Mouse (Mus musculus): Measurements from ENCODE around the gene Atp9a.
"Not testable (repeated sequence)": the region's sequence is repeated elsewhere in the genome, so short reads cannot be mapped to it uniquely, and the experiment has no call there.

Gene Atp9a

GRCm38 (mm10) chr2:168742059-168742627, at the start of gene Atp9a:
Gene Atp9a, minus strand, starts transcription at chr2:168742409.
- DNase-seq (ENCODE audit: low read depth in 2 of 2, low spot score in 2 of 2), result peak; percentile 45 to 55

GRCm38 (mm10) chr2:168791115-168791802, 49.0 kb upstream of the Atp9a start:
- DNase-seq (ENCODE audit: low read depth in 2 of 2, low spot score in 2 of 2), result no peak

GRCm38 (mm10) chr2:168786174-168786573, 44.0 kb upstream of the Atp9a start:
- no peak for DNase-seq (ENCODE audit: low read depth in 2 of 2, low spot score in 2 of 2)

GRCm38 (mm10) chr2:168780596-168780995, 38.4 kb upstream of the Atp9a start:
- no peak for DNase-seq (ENCODE audit: low read depth in 2 of 2, low spot score in 2 of 2)

- DNase-seq (ENCODE audit: low read depth in 2 of 2, low spot score in 2 of 2), result no peak
Observed at GRCm38 (mm10) chr2:168780024-168780423, 37.8 kb upstream of the Atp9a start.

GRCm38 (mm10) chr2:168777481-168777880, 35.3 kb upstream of the Atp9a start:
- no peak for DNase-seq (ENCODE audit: low read depth in 2 of 2, low spot score in 2 of 2)

- DNase-seq (ENCODE audit: low read depth in 2 of 2, low spot score in 2 of 2), result no peak
Observed at GRCm38 (mm10) chr2:168776238-168776637, 34.0 kb upstream of the Atp9a start.

- DNase-seq (ENCODE audit: low read depth in 2 of 2, low spot score in 2 of 2), result no peak
Observed at GRCm38 (mm10) chr2:168769259-168769658, 27.1 kb upstream of the Atp9a start.

GRCm38 (mm10) chr2:168767582-168767981, 25.4 kb upstream of the Atp9a start, which contains the start of gene Sall4:
Gene Sall4, minus strand, starts transcription at chr2:168767943.
- no peak for DNase-seq (ENCODE audit: low read depth in 2 of 2, low spot score in 2 of 2)

GRCm38 (mm10) chr2:168766538-168767361, 24.5 kb upstream of the Atp9a start:
- DNase-seq (ENCODE audit: low read depth in 2 of 2, low spot score in 2 of 2), result no peak

- no peak for DNase-seq (ENCODE audit: low read depth in 2 of 2, low spot score in 2 of 2)
Observed at GRCm38 (mm10) chr2:168765696-168766537, 23.7 kb upstream of the Atp9a start.

- DNase-seq (ENCODE audit: low read depth in 2 of 2, low spot score in 2 of 2), result no peak
Observed at GRCm38 (mm10) chr2:168765065-168765681, 23.0 kb upstream of the Atp9a start.

GRCm38 (mm10) chr2:168764460-168764867, 22.3 kb upstream of the Atp9a start:
- no peak for DNase-seq (ENCODE audit: low read depth in 2 of 2, low spot score in 2 of 2)

GRCm38 (mm10) chr2:168763785-168764184, 21.6 kb upstream of the Atp9a start:
- no peak for DNase-seq (ENCODE audit: low read depth in 2 of 2, low spot score in 2 of 2)

- DNase-seq (ENCODE audit: low read depth in 2 of 2, low spot score in 2 of 2), result no peak
Observed at GRCm38 (mm10) chr2:168762411-168762815, 20.2 kb upstream of the Atp9a start.

GRCm38 (mm10) chr2:168761954-168762353, 19.7 kb upstream of the Atp9a start:
- no peak for DNase-seq (ENCODE audit: low read depth in 2 of 2, low spot score in 2 of 2)

GRCm38 (mm10) chr2:168761141-168761540, 18.9 kb upstream of the Atp9a start:
- no peak for DNase-seq (ENCODE audit: low read depth in 2 of 2, low spot score in 2 of 2)

GRCm38 (mm10) chr2:168744406-168744805, 2.2 kb upstream of the Atp9a start:
- DNase-seq (ENCODE audit: low read depth in 2 of 2, low spot score in 2 of 2), result not testable (repeated sequence)

GRCm38 (mm10) chr2:168742649-168743048, 440 bp upstream of the Atp9a start:
- peak; percentile 57 to 62 for DNase-seq (ENCODE audit: low read depth in 2 of 2, low spot score in 2 of 2)

GRCm38 (mm10) chr2:168741273-168742058, 743 bp downstream of the Atp9a start:
- peak; percentile 46 to 51 for DNase-seq (ENCODE audit: low read depth in 2 of 2, low spot score in 2 of 2)
